Mouse (Mus musculus) limb, embryonic 11.5 days (tissue): ENCODE results near the gene Zfp609. TPM values are rescaled to one million over a fixed set of nuclear protein-coding genes. Genes with fewer than 3 reads are reported as not detected.

Experiments used
- ATAC-seq: fragments of 200-750 bp; cut with Nextera tagmentation; 2 replicates; pipeline ENCODE4 v1.8.0; 2017; ENCODE audit warnings: low read depth; ENCODE audit not compliant: insufficient number of reproducible peaks, low FRiP score, low TSS enrichment
- DNase-seq: peaks from one replicate; pipeline ENCODE4 v3.0.0-alpha.2; 2015; ENCODE audit warnings: low spot score
- H3K27ac ChIP-seq: fragments of 300-500 bp; sonication (generic); replicated peaks from 2 replicates; pipeline ENCODE4 v1.5.1; 2014; ENCODE audit warnings: low read depth, mild to moderate bottlenecking, low read length
- H3K27me3 ChIP-seq: fragments of 300-500 bp; sonication (generic); 2 replicates; pipeline ENCODE4 v1.6.1; 2014; ENCODE audit warnings: mild to moderate bottlenecking, low read length, mixed read lengths; ENCODE audit not compliant: control insufficient read depth, insufficient read depth
- H3K36me3 ChIP-seq: fragments of 300-500 bp; sonication (generic); 2 replicates; pipeline ENCODE4 v1.6.1; 2014; ENCODE audit warnings: mild to moderate bottlenecking, low read length, moderate library complexity, mixed read lengths; ENCODE audit not compliant: control insufficient read depth, insufficient read depth
- H3K4me1 ChIP-seq: fragments of 300-500 bp; sonication (generic); 2 replicates; pipeline ENCODE4 v1.6.1; 2014; ENCODE audit warnings: low read length, mixed read lengths; ENCODE audit not compliant: control insufficient read depth, insufficient read depth
- H3K4me2 ChIP-seq: fragments of 300-500 bp; sonication (generic); 2 replicates; pipeline ENCODE4 v1.6.1; 2014; ENCODE audit warnings: low read depth, mild to moderate bottlenecking, moderate library complexity; ENCODE audit not compliant: severe bottlenecking
- H3K4me3 ChIP-seq: fragments of 300-500 bp; sonication (generic); 2 replicates; pipeline ENCODE4 v1.5.1; 2014; ENCODE audit warnings: low read depth, low read length
- H3K9ac ChIP-seq: fragments of 300-500 bp; sonication (generic); 2 replicates; pipeline ENCODE4 v1.6.1; 2014; ENCODE audit warnings: mild to moderate bottlenecking, low read length
- H3K9me3 ChIP-seq: fragments of 300-500 bp; sonication (generic); 2 replicates; pipeline ENCODE4 v1.6.1; 2016; ENCODE audit warnings: low read length; ENCODE audit not compliant: control insufficient read depth
- WGBS: fragments of 180-500 bp; shearing (Covaris S2); extraction: QIAGEN DNeasy Blood & Tissue Kit; methylation state at CpG from one replicate; pipeline ENCODE4 v1.1.7; 2014; 5-methylcytosine and 5-hydroxymethylcytosine counted together
- polyA plus RNA-seq: library from polyadenylated mRNA; unstranded; fragments of >200 nt; fragmentation: Nextera tagmentation; extraction: Ambion mirVana; gene quantifications from 2 replicates; pipeline ENCODE4 v1.2.1, GENCODE M21; 2014

The Zfp609 gene
- polyA plus RNA-seq, 1 experiment from 2014 or later, result 7.3 TPM

DNA sequence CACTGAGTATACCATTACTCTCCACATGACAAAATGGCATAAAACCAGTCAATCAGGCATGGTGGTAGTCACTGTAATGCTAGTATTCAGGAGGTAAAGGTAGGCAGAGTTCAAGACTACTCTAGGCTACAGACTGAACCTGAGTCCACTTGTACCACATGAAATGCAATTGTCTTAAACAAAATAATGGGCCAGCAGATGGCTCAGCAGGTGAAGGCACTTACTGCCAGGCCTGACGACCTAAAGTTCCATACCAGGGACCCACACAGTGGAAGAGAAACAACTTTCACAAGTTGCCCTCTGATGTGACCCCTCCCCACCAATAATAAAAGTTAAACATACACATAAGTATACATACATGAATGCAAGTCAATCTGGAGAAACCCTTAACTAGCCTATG, 19.5 kb downstream of the Zfp609 start:
- Histone ChIP-seq H3K36me3 (no peaks in the 10 kb centered on the region), H3K9ac (no peak overlapping the region), H3K27ac (no peak overlapping the region), H3K9me3 (no peaks in the 10 kb centered on the region), H3K27me3 (no peaks in the 10 kb centered on the region), H3K4me1 (no peaks in the 10 kb centered on the region), H3K4me3 (no peak overlapping the region), H3K4me2 (no peak overlapping the region)
- WGBS, result 74% methylated on average over 1 of the region's 1 CpGs
- ATAC-seq, result no peak
- no peak for DNase-seq

DNA sequence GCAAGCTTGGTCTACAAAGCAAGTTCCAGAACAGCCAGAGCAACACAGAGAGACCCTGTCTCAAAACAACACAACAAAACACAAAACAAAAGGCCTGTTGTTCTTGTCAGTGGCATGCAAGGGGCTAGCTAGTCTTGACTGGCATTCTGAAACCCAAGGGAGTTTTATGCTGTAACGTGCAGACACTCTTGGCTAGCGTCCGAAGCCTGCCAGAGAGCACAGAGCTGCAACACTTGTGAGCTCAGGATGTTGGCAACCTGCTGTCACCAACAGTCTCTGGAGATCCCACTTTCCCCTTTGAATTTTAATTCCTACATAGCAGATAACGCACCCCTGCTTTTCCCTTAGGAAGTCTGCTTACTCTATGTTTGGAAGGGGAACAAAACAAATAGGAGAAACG, 20.1 kb downstream of the Zfp609 start:
- 68% methylated on average over 5 of the region's 5 CpGs for WGBS
- Histone ChIP-seq H3K4me2 (no peak overlapping the region), H3K9ac (no peak overlapping the region), H3K27me3 (no peaks in the 10 kb centered on the region), H3K36me3 (no peaks in the 10 kb centered on the region), H3K4me3 (no peak overlapping the region), H3K27ac (no peak overlapping the region), H3K9me3 (no peaks in the 10 kb centered on the region), H3K4me1 (no peaks in the 10 kb centered on the region)
- no peak for DNase-seq
- ATAC-seq, result no peak

DNA sequence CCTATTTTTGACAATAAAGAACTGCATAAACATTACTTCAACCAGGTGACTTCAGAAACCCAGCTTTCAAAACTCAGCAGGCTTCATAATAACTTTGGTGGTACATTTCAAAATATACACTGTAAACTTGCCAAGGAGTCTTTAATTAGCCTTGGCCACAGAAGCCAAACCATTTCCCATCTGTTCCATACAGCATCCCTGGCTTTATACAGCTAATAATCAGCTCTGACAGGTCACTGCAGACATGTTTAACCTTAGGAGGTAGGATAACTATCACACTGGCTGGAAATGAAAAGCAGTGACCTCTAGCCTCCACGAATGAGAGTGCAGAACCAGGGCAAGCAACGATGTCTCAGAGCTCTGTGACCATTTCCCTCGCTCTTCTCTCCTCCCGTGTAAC, 27.6 kb downstream of the Zfp609 start:
- Histone ChIP-seq H3K27me3 (no peaks in the 10 kb centered on the region), H3K9me3 (no peaks in the 10 kb centered on the region), H3K36me3 (no peaks in the 10 kb centered on the region), H3K4me1 (peaks cover 12% of the 10 kb centered on the region), H3K27ac (no peak overlapping the region), H3K4me3 (no peak overlapping the region), H3K4me2 (no peak overlapping the region), H3K9ac (no peak overlapping the region)
- DNase-seq, result no peak
- 72% methylated on average over 4 of the region's 4 CpGs for WGBS
- ATAC-seq, result no peak

DNA sequence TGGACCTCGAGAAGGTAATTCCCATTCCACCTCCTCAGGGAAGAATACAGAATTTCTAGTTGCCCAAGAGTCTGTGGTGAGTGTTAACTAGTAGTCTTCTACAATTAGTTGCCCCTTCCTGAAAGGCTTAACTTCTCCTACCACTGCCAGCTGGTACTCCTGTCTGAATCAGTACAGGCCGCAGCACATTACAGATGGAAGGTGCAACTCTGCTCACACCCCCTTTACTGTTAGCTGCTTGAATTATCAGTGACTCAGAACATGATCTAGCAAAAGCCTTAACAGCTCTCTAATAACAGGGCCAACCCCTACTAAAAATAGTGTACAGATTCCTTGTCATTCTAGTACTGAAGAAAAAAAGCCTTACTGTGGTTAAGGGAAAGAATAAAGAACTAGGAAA, 31.7 kb downstream of the Zfp609 start:
- Histone ChIP-seq H3K27me3 (no peaks in the 10 kb centered on the region), H3K4me3 (no peak overlapping the region), H3K9me3 (no peaks in the 10 kb centered on the region), H3K27ac (no peak overlapping the region), H3K4me2 (no peak overlapping the region), H3K4me1 (peaks cover 20% of the 10 kb centered on the region), H3K36me3 (no peaks in the 10 kb centered on the region), H3K9ac (no peak overlapping the region)
- DNase-seq (no peak), ATAC-seq (no peak)
- 82% methylated on average over 2 of the region's 2 CpGs for whole genome bisulfite sequencing

DNA sequence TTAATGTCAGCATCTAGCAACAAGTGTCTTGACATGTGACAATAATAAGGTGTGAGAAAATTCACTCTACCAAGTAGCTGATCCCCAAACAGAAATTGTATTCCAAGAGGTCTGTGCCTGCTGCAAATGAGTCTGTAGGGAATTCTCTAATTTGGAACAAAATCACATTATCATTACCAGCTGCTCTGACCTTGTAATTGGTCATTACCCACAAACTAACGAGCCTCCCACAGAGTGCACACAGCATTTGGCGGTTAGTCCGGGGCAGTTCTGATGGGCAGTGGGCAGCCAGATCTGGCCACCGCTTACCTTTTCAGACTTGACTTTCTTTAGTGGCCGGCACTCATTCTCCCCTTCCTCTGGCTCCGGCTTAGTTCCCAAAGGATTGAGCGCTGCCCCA, 33.1 kb downstream of the Zfp609 start:
- no peaks in the 10 kb centered on the region for H3K36me3 ChIP-seq
- H3K4me3 ChIP-seq, result no peak overlapping the region
- H3K4me1 ChIP-seq, result peaks cover 15% of the 10 kb centered on the region
- peak; percentile 48 for DNase-seq
- no peaks in the 10 kb centered on the region for H3K9me3 ChIP-seq
- 32% methylated on average over 7 of the region's 7 CpGs for WGBS
- no peak overlapping the region for H3K9ac ChIP-seq
- H3K27me3 ChIP-seq, result no peaks in the 10 kb centered on the region
- ATAC-seq, result no peak
- no peak overlapping the region for H3K27ac ChIP-seq
- no peak overlapping the region for H3K4me2 ChIP-seq

DNA sequence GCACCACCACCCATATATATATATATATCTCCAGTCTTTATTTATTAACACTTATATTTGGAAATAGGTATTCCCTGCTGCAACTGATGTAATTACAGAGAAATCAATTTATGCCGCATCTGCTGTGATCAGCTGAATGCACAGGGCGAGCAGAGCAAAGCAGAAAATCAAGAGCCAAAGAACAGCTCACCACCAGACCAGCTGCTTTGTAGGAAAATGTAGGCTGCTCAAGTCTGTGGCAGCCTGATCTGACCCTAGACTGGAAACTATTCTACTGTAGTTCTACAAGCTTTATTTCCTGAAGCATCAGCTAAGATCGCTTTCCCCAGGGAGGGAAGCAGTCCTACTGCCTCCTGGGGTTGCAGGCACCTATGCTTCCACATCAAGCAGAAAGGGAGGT, 33.9 kb downstream of the Zfp609 start:
- Histone ChIP-seq H3K9ac (no peak overlapping the region), H3K4me2 (no peak overlapping the region), H3K9me3 (no peaks in the 10 kb centered on the region), H3K4me3 (no peak overlapping the region), H3K27ac (no peak overlapping the region), H3K36me3 (no peaks in the 10 kb centered on the region), H3K27me3 (no peaks in the 10 kb centered on the region), H3K4me1 (peaks cover 15% of the 10 kb centered on the region)
- no peak for ATAC-seq
- DNase-seq, result no peak
- WGBS, result 77% methylated on average over 3 of the region's 3 CpGs

DNA sequence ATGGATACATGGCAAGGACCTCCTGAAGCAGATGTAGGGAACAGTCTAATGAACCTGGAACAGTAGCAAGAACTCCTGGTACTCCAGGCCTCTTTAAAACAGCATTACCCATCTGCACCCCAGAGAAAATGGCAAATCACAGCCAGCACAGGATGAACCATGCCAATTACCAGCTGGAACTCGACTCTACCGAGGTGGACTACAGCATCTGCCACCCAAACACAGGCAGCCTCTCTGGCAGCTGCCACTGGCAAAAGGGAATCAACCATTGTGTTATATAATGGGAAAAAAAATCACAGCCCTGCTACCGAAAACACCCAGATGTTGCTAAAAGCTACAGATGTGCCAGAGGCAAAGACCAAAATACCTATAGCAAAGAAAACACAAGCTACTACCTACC, 34.3 kb downstream of the Zfp609 start:
- no peak overlapping the region for H3K27ac ChIP-seq
- H3K9me3 ChIP-seq, result no peaks in the 10 kb centered on the region
- H3K4me3 ChIP-seq, result no peak overlapping the region
- no peak overlapping the region for H3K4me2 ChIP-seq
- H3K9ac ChIP-seq, result no peak overlapping the region
- H3K36me3 ChIP-seq, result no peaks in the 10 kb centered on the region
- no peak for ATAC-seq
- H3K27me3 ChIP-seq, result no peaks in the 10 kb centered on the region
- 67% methylated on average over 3 of the region's 3 CpGs for WGBS
- H3K4me1 ChIP-seq, result peaks cover 15% of the 10 kb centered on the region
- DNase-seq, result no peak

DNA sequence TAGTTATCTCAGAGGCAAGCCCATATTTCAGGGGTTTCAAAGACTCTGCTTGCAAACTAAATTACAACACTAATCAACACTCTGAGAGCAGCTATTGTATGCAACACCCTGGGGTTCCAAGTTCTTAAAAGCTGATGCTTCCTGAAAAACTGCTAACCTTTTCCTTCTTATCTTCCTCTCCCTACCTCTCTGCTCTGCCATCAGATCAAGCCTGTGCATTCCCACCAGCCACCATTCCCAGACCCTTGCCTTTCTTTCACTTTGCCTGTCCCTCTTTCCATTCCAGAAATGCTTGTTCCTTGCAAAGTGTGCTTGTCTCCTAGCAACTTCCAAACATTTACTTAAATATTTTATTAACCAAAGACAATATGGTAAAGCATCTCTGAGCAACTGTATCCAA, 35.5 kb downstream of the Zfp609 start:
- Histone ChIP-seq H3K27ac (no peak overlapping the region), H3K4me3 (no peak overlapping the region), H3K4me2 (no peak overlapping the region), H3K36me3 (no peaks in the 10 kb centered on the region), H3K9me3 (no peaks in the 10 kb centered on the region), H3K27me3 (no peaks in the 10 kb centered on the region), H3K4me1 (peaks cover 15% of the 10 kb centered on the region), H3K9ac (no peak overlapping the region)
- ATAC-seq, result no peak
- no peak for DNase-seq

DNA sequence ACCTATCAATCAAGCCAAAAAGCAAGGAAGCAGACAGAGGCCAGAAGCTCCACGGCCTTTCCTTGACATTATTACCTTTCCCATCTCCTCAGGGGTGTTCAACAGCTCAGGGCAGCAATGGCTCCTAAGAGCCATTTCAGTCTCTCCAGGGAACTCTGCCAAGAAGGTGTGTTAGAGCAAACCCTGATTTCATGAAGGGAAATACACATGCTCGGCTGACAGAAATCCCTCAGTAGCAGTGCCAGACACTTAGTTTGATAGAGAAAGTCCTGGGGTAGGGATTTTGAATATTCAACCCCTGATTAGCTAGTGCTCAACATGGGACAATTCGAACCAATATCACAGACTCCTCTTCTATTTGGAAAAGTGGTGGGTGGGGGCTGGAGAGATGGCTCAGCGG, 36.3 kb downstream of the Zfp609 start:
- Histone ChIP-seq H3K9ac (no peak overlapping the region), H3K27me3 (no peaks in the 10 kb centered on the region), H3K27ac (no peak overlapping the region), H3K4me3 (no peak overlapping the region), H3K9me3 (no peaks in the 10 kb centered on the region), H3K36me3 (no peaks in the 10 kb centered on the region), H3K4me2 (no peak overlapping the region), H3K4me1 (peaks cover 15% of the 10 kb centered on the region)
- DNase-seq, result no peak
- WGBS, result 77% methylated on average over 4 of the region's 4 CpGs
- ATAC-seq, result no peak
